Mouse (Mus musculus): ENCODE results near the gene Orc3.

DNA sequence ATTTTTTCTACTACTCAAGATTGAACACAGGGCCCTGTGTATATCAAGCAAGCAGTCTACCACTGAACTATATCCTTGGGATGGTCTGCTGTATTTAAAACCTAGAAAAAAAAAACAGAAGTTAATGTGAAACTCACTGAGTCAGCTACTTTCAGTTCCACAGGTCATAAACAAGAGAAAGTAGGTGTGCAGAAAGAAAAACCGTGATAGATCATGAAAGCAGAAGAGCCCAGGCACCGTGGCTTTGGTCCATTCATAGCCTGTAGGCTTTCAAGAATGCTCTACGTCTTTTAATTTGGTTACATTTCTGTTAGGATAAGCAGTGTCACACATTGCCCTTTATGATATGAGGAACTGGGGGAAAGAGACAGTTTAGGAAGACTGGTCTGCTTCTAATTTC lies 88.0 kb downstream of the Orc3 start:
- no peak for TF ChIP-seq CTCF (IDR thresholded peaks at IDR 0.05; ENCODE audit: insufficient read depth, low read length)
- no peak for TF ChIP-seq POLR2A (IDR thresholded peaks at IDR 0.05; ENCODE audit: borderline replicate concordance, extremely low read depth, low read depth, low read length)
